Mouse (Mus musculus) liver, embryonic 14.5 days (tissue): ENCODE results near the gene Pcgf6. TPM values are rescaled to one million over a fixed set of nuclear protein-coding genes. Genes with fewer than 3 reads are reported as not detected.
A peak's percentile ranks its signal among the peaks of the same experiment; 100 is the strongest.
"Not testable (repeated sequence)": the region's sequence is repeated elsewhere in the genome, so short reads cannot be mapped to it uniquely, and the experiment has no call there.

Experiments
- ATAC-seq: fragments of 200-750 bp; cut with Nextera tagmentation; 2 replicates; pipeline ENCODE4 v1.8.0; 2017; ENCODE audit warnings: moderate number of reproducible peaks, mild to moderate bottlenecking, moderate library complexity; ENCODE audit not compliant: insufficient read depth
- DNase-seq, 3 experiments: peaks; one replicate each; pipeline ENCODE4 v3.0.0-alpha.2; 2012 to 2013; ENCODE audit warnings: low read depth in 3 of 3, low spot score in 3 of 3
- H3K27ac ChIP-seq: fragments of 300-500 bp; sonication (generic); 2 replicates; pipeline ENCODE4 v1.5.1; 2014; ENCODE audit warnings: moderate library complexity, mild to moderate bottlenecking, control low read depth, inconsistent platforms
- H3K27me3 ChIP-seq: fragments of 300-500 bp; sonication (generic); 2 replicates; pipeline ENCODE4 v1.6.1; 2014; ENCODE audit warnings: mild to moderate bottlenecking, low read length, moderate library complexity; ENCODE audit not compliant: control insufficient read depth, insufficient read depth
- H3K36me3 ChIP-seq: fragments of 300-500 bp; sonication (generic); replicated peaks from 2 replicates; pipeline ENCODE4 v1.6.1; 2014; ENCODE audit warnings: low read depth; ENCODE audit not compliant: control insufficient read depth, insufficient read depth
- H3K4me1 ChIP-seq, 2 experiments: fragments of 200-500 bp in 1 of 2; fragments of 300-500 bp in 1 of 2; sonication (generic) in 1 of 2; replicated peaks; 2 replicates each; pipeline ENCODE4 v1.6.1; 2012 to 2014; ENCODE audit warnings: antibody characterized with exemption in 1 of 2, inconsistent platforms in 1 of 2, low read length in 1 of 2; ENCODE audit not compliant: control insufficient read depth in 2 of 2, insufficient read depth in 2 of 2
- H3K4me2 ChIP-seq: fragments of 300-500 bp; sonication (generic); 2 replicates; pipeline ENCODE4 v1.6.1; 2014; ENCODE audit warnings: low read depth, mild to moderate bottlenecking, control low read depth, moderate library complexity
- H3K4me3 ChIP-seq, 2 experiments: fragments of 200-500 bp in 1 of 2; fragments of 300-500 bp in 1 of 2; sonication (generic) in 1 of 2; 2 replicates each; pipeline ENCODE4 v1.5.1; 2012 to 2014; ENCODE audit warnings: low read depth in 2 of 2, low read length in 2 of 2, mild to moderate bottlenecking in 2 of 2, control low read depth in 1 of 2, inconsistent platforms in 1 of 2, moderate library complexity in 1 of 2; ENCODE audit not compliant: insufficient read depth in 1 of 2
- H3K9ac ChIP-seq: fragments of 300-500 bp; sonication (generic); replicated peaks from 2 replicates; pipeline ENCODE4 v1.6.1; 2014; ENCODE audit warnings: mild to moderate bottlenecking, control low read depth, moderate library complexity
- H3K9me3 ChIP-seq: fragments of 300-500 bp; sonication (generic); 2 replicates; pipeline ENCODE4 v1.6.1; 2016; ENCODE audit warnings: low read length, mixed read lengths; ENCODE audit not compliant: control insufficient read depth
- CTCF ChIP-seq: IDR thresholded peaks from 2 replicates; pipeline ENCODE4 v1.5.1; 2016; ENCODE audit warnings: antibody characterized with exemption, low read depth, control low read depth
- EP300 ChIP-seq: IDR thresholded peaks from 2 replicates; pipeline ENCODE4 v1.6.1; 2016; ENCODE audit warnings: antibody characterized with exemption, low read depth
- WGBS: fragments of 180-500 bp; shearing (Covaris S2); extraction: QIAGEN DNeasy Blood & Tissue Kit; methylation state at CpG from one replicate; pipeline ENCODE4 v1.1.7; 2014; ENCODE audit not compliant: insufficient replicate concordance; 5-methylcytosine and 5-hydroxymethylcytosine counted together
- polyA plus RNA-seq, 2 experiments: library from polyadenylated mRNA; depleted of rRNA in 1 of 2; stranded (reverse) in 1 of 2; unstranded in 1 of 2; fragments of >200 nt; fragmentation: Nextera tagmentation in 1 of 2; extraction: Ambion mirVana in 1 of 2; gene quantifications; 2 replicates each; pipeline versions ENCODE4 v1.2.1 to v1.2.3; 2012 to 2014

Gene Pcgf6
- polyA plus RNA-seq, 2 experiments, result 7.5 to 10.4 TPM

DNA sequence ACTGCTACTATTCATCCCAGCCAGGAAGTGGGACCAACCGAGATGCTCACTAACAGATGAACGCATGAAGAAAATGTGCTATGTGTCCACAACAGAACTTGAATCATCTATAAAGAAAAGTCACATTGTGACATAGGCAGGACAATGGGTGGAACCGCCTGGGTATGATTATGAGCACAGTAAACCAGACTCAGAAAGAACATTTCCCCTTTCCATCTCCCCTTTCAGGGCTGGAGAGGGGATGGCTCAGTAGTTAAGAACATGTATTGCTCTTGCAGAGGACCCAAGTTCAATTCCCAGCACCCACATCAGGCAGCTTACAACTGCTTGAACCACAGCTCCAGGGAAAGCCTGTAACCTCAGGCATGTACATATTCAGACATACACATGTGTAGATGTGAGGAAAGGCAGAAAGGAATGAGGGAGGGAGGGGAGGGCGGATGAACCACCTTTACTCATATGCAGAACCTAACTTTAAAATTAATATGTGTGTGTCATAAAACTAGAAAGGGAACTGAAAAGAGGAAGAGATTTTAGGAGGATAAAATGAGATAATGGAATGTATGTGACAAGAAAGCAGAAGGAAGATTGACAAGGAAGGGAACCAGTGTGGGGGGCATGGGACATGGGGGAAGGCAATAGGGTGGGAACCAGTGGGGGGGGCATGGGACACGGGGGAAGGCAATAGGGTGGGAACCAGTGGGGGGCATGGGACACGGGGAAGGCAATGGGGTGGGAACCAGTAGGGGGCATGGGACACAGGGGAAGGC lies 46.8 kb downstream of the Pcgf6 start:
- Histone ChIP-seq H3K36me3 (no peaks in the 10 kb centered on the region), H3K9me3 (no peaks in the 10 kb centered on the region), H3K27ac (no peak overlapping the region), H3K9ac (no peak overlapping the region), H3K4me1 (peaks cover 0 to 4% of the 10 kb centered on the region in 2 experiments; a peak in 2 of 4 replicates), H3K4me3 (no peak overlapping the region), H3K27me3 (no peaks in the 10 kb centered on the region), H3K4me2 (no peak overlapping the region)
- WGBS, result 57% methylated on average over 6 of the region's 6 CpGs
- DNase-seq (no peak), ATAC-seq (no peak)
- TF ChIP-seq CTCF, result no peak
- no peak for TF ChIP-seq EP300

DNA sequence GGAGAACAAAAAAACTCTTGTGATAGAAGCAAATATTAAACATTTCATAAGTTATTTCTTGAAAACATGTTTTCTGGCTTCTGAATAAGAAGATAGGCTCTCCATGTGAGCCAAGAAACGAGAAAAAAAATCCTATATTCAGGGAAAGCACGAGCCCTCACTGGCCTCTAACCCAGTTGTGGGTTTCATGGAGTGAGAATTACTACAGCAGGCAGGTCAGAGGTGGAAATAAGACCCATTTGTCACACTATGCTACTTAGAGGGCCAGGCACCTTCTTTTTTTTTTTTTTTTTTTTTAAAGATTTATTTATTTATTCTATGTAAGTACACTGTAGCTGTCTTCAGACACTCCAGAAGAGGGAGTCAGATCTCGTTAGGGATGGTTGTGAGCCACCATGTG lies 50.3 kb downstream of the Pcgf6 start:
- not testable (repeated sequence) for ATAC-seq, H3K36me3 ChIP-seq, H3K27me3 ChIP-seq, H3K4me3 ChIP-seq, H3K9me3 ChIP-seq, H3K4me2 ChIP-seq, H3K9ac ChIP-seq, DNase-seq, H3K27ac ChIP-seq
- H3K4me1 ChIP-seq, result peaks cover 3 to 10% of the 10 kb centered on the region in 2 experiments; a peak in 3 of 4 replicates
- 66% methylated on average over 2 of the region's 3 CpGs for WGBS

DNA sequence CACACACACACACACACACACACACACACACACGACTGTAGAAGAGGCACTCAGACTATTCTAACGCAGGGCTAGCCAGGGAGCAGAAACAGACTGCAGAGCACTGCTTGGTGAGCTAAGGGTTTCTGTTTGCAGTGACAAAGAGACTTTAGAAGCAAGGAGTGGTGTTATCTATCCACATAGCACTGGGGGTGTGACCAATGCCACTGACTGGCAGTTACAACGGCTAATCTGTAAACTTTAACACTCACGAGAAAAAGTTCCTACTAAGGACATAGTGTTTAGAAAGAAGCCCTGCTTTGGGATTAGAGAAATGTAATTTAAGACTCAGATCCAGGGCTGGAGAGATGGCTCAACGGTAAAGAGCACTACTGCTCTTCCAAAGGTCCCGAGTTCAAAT lies 51.0 kb downstream of the Pcgf6 start:
- Histone ChIP-seq H3K4me3 (no peak overlapping the region), H3K36me3 (no peaks in the 10 kb centered on the region), H3K4me2 (peak overlapping the region; percentile 47), H3K9ac (no peak overlapping the region), H3K9me3 (no peaks in the 10 kb centered on the region), H3K27ac (peak overlapping the region; percentile 10), H3K27me3 (no peaks in the 10 kb centered on the region), H3K4me1 (peaks cover 3 to 10% of the 10 kb centered on the region in 2 experiments; a peak in 3 of 4 replicates)
- TF ChIP-seq CTCF (no peak), EP300 (peak; percentile 63)
- DNase-seq (peak in 2 of 3 experiments; percentile 44 to 51), ATAC-seq (peak; percentile 83)
- WGBS, result 21% methylated on average over 6 of the region's 6 CpGs

DNA sequence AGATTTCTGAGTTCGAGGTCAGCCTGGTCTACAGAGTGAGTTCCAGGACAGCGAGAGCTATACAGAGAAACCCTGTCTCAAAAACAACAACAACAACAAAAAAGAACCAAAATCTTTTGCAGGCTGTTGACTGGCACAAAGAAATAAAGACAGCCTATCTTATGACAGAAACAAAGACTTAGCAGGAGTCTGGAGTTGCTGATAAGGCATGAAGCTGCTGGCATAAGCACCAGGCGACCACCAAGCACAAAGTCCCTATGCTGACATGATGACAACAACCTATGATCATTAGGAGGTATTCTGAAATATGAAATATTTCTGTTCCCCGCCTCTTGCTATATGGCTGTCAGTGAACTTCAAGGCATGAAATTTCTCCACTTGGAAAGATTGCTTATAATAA lies 51.8 kb downstream of the Pcgf6 start:
- H3K27ac ChIP-seq, result no peak overlapping the region
- WGBS, result 22% methylated on average over 4 of the region's 4 CpGs
- TF ChIP-seq EP300 (peak; percentile 59), CTCF (no peak)

DNA sequence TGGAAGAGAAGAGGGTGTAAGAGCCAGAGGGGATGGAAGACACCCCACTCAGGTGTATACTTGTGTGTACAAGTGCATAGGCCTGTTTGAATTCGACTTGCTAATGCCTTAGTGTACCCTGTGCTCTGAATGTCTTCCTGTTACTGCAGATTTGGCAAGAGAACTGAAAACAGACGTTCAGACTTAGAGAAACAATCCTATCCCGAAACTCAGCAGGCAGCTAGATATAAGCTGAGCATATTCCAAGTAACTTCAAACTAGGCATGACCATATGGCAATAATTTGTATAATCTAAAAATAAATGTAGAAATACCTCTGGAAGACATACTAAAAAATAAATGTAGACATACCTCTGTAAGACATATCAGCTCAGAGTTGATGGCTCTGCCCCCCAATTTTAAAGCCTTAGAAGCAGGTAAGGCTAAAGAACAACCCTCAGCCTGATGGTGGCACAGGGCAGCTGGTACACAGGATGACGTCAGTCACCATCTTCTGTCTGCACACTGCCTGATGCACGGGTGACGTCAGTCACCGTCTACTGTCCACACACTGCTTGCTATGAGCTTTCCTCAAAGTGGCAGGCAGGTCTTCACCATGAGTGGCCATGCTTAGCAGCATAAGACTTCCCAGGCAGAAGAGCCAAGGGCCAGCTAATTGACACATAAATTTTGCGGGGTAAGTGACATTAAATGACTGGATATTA lies 52.4 kb downstream of the Pcgf6 start:
- H3K9me3 ChIP-seq, result no peaks in the 10 kb centered on the region
- H3K9ac ChIP-seq, result no peak overlapping the region
- H3K27ac ChIP-seq, result no peak overlapping the region
- H3K4me1 ChIP-seq, result peaks cover 3 to 10% of the 10 kb centered on the region in 2 experiments; a peak in 3 of 4 replicates
- H3K27me3 ChIP-seq, result no peaks in the 10 kb centered on the region
- H3K4me3 ChIP-seq, result no peak overlapping the region
- H3K36me3 ChIP-seq, result no peaks in the 10 kb centered on the region
- ATAC-seq (peak; percentile 29; the same call in 1 of the 2 replicates), DNase-seq (no peak)
- 51% methylated on average over 8 of the region's 8 CpGs for WGBS
- TF ChIP-seq EP300, result no peak
- peak overlapping the region; percentile 47 for H3K4me2 ChIP-seq

More for the DNA sequence above, 51.8 kb downstream of the Pcgf6 start:
- Histone ChIP-seq H3K9me3 (no peaks in the 10 kb centered on the region), H3K4me3 (no peak overlapping the region), H3K27me3 (no peaks in the 10 kb centered on the region), H3K4me2 (peak overlapping the region; percentile 47), H3K36me3 (no peaks in the 10 kb centered on the region), H3K9ac (no peak overlapping the region), H3K4me1 (peaks cover 3 to 10% of the 10 kb centered on the region in 2 experiments; a peak in 3 of 4 replicates)
- no peak for DNase-seq
- peak; percentile 63; the same call in 1 of the 2 replicates for ATAC-seq
